Mouse (Mus musculus) heart, postnatal 4 days (tissue): ENCODE measurements at regions not wholly inside any gene's neighbourhood (a gene's known extent, or its start where the extent isn't known, plus 50 kb on each side); places are given as distances from the start of the nearest gene placed in this dataset.

Experiments used
- DNase-seq: peaks from one replicate; pipeline ENCODE4 v3.0.0; 2021

- DNase-seq, result no peak
These were observed 52.6 kb upstream of the Smndc1 start for GRCm38 (mm10) chr19:53442756-53443654.

GRCm38 (mm10) chr19:53442132-53442610 lies 51.8 kb upstream of the Smndc1 start:
- DNase-seq, result no peak

GRCm38 (mm10) chr19:53441449-53442131 lies 51.2 kb upstream of the Smndc1 start:
- DNase-seq, result no peak

GRCm38 (mm10) chr19:53440327-53441055 lies 50.1 kb upstream of the Smndc1 start:
- DNase-seq, result no peak
